Mouse (Mus musculus) lung, postnatal 25 days (tissue): ENCODE measurements around the gene Ip6k3.
A peak's percentile ranks its signal among the peaks of the same experiment; 100 is the strongest.

Experiments used
- DNase-seq: peaks from one replicate; pipeline ENCODE4 v3.0.0; 2022; ENCODE audit warnings: low spot score

Ip6k3 gene

GRCm38 (mm10) chr17:27167545-27167944, at the start of gene Ip6k3:
Ip6k3 (minus strand) TSS chr17:27167795.
- DNase-seq = peak; percentile 17

GRCm38 (mm10) chr17:27212768-27213525, 45.4 kb upstream of the Ip6k3 start:
- DNase-seq = peak; percentile 43

- no peak for DNase-seq
Observed at GRCm38 (mm10) chr17:27212006-27212405, 44.4 kb upstream of the Ip6k3 start.

- DNase-seq = no peak
Observed at GRCm38 (mm10) chr17:27207113-27207707, 39.6 kb upstream of the Ip6k3 start.

- peak; percentile 97 for DNase-seq
Observed at GRCm38 (mm10) chr17:27204075-27204909, 36.7 kb upstream of the Ip6k3 start, which contains the start of gene Lemd2. Lemd2 (minus strand) TSS chr17:27204469.

GRCm38 (mm10) chr17:27203358-27204074, 35.9 kb upstream of the Ip6k3 start:
- no peak for DNase-seq

- DNase-seq = no peak
Observed at GRCm38 (mm10) chr17:27202919-27203357, 35.3 kb upstream of the Ip6k3 start.

- DNase-seq = no peak
Observed at GRCm38 (mm10) chr17:27201981-27202380, 34.4 kb upstream of the Ip6k3 start.

GRCm38 (mm10) chr17:27200801-27201200, 33.2 kb upstream of the Ip6k3 start:
- DNase-seq = no peak

- no peak for DNase-seq
Observed at GRCm38 (mm10) chr17:27199864-27200263, 32.3 kb upstream of the Ip6k3 start.

GRCm38 (mm10) chr17:27199205-27199604, 31.6 kb upstream of the Ip6k3 start:
- no peak for DNase-seq

GRCm38 (mm10) chr17:27196206-27196605, 28.6 kb upstream of the Ip6k3 start:
- DNase-seq = no peak

- no peak for DNase-seq
Observed at GRCm38 (mm10) chr17:27194258-27195185, 26.9 kb upstream of the Ip6k3 start.

GRCm38 (mm10) chr17:27191804-27192203, 24.2 kb upstream of the Ip6k3 start:
- no peak for DNase-seq

- no peak for DNase-seq
Observed at GRCm38 (mm10) chr17:27191189-27191588, 23.6 kb upstream of the Ip6k3 start.

- peak; percentile 59 for DNase-seq
Observed at GRCm38 (mm10) chr17:27189640-27190216, 22.1 kb upstream of the Ip6k3 start.

- no peak for DNase-seq
Observed at GRCm38 (mm10) chr17:27188883-27189282, 21.3 kb upstream of the Ip6k3 start.

GRCm38 (mm10) chr17:27187059-27187458, 19.5 kb upstream of the Ip6k3 start:
- no peak for DNase-seq

GRCm38 (mm10) chr17:27186068-27186467, 18.5 kb upstream of the Ip6k3 start:
- no peak for DNase-seq

GRCm38 (mm10) chr17:27183667-27184292, 16.2 kb upstream of the Ip6k3 start:
- DNase-seq = no peak
